Mouse (Mus musculus) left cerebral cortex, postnatal 14 days (tissue): ENCODE measurements at regions not wholly inside any gene's neighbourhood (a gene's known extent, or its start where the extent isn't known, plus 50 kb on each side); places are given as distances from the start of the nearest gene placed in this dataset.
"Not testable (repeated sequence)": the region's sequence is repeated elsewhere in the genome, so short reads cannot be mapped to it uniquely, and the experiment has no call there.

Experiments
- DNase-seq, 2 experiments: peaks; one replicate each; pipeline ENCODE4 v3.0.0; 2021 to 2022; ENCODE audit warnings: low spot score in 2 of 2, mixed read lengths in 1 of 2
- intact Hi-C: fragments of 180-260 bp; cut with DNase I; formaldehyde crosslinking; loops from one replicate; pipeline ENCODE4 v1.15.1; 2025

DNA sequence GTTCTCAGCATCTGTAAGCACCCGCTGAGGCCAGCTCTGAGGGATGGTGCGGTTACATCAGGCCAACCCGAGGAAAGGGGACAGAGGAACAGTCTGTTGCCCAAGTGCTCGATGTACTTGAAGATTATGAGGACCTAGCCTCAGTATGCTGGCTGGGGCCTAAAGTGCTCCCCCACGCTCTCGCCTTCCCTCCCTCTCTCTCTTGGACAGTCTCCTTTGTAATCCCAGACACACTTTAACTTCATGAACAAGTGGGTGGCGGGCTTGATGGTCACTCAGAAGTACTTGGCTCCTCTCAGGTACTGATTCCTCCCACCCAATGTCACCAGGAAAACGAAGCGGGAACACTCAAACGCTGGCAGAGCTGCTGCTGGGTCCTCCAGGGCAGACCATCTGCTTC, 93.1 kb downstream of the Vcpkmt start:
- intact Hi-C loops: no loop called here
- no peak for DNase-seq

DNA sequence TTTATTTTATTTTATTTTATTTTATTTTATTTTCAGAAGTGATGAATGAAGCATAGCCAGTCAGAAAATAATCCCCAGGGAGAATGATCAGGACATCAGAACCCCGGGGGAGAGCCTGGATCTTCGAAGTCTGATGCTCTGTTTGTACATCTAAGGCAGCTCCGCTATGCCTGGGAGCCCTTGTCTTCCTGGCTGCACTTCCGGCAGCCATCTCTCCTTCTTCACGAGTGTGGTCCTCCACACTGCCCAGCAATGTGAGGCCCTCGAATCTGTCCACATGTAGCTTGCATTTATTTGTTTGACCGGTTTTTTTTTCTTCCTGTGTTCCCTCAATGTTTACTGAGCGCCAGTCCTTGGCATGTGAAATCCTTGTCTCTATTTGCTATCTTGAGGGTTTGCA, 95.9 kb downstream of the Vcpkmt start:
- DNase-seq: no peak
- intact Hi-C loops: no loop called here

DNA sequence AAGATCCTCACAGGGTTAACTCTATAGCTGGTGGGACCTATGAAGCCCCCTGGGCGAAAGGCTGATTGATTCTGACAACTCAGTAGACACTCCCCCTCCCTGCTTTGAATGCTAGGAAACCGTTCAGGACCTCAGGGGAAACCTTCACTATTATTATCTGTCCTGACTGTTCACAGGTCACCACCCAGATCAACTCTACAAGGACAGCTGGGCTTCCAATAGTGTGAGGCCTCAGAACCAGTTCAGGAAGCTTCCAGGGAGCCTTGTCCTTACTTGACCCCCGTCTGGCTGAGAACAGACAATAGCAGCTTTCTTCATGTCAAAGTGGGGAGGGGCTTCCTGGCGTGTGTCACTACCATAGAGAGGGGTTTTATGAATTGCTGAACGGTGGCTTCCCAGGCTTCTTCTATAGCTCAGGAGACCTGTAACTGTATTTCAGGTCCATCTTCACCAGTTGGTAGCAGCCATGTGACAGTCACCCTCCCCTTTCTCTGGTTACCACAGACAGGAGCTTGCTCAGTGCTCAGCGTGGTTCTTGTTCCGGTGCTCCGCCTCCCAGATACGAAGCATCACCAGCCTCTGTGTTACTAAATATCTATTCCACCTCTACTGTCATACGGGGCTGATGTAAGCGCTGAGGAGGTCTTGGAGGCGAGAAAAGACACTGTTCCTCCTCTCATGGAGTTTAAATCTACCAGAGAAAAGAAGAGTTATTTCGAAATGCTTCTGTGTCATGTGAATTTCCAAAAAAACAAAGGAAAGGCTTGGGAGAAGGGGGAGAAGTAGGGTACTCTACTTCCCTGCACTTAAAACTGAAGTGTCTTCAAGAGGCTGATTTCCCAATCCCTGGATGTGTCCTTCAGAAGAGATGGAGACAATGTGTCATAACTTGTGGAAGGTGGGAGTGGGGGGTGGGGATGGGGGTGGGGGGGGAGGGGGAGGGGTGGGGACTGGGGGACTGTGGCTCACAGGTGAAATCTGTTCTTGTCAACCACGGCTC, 96.9 kb downstream of the Vcpkmt start:
- peak; percentile 34 to 72 for DNase-seq
- intact Hi-C loops: no loop called here

DNA sequence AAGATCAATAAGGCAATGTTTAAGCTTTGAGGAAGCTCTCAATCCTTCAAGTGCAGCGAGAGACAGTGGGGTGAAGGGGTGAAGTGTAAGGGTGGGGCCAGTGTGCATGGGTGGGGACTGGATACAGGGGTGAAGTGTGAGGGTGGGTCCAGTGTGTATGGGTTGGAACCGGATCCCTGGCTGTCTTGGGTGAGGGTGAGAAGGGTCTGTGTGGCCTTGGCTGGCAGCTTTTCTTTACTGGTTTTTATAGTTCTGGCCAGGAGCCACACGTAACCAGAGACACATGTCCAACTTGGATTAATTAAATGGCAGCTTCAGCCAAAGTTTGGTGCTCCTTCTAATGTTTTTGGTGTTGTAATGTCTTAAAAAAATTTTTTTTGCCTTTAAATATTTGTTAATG, 101.4 kb downstream of the Vcpkmt start:
- no peak for DNase-seq
- intact Hi-C loops: no loop called here

DNA sequence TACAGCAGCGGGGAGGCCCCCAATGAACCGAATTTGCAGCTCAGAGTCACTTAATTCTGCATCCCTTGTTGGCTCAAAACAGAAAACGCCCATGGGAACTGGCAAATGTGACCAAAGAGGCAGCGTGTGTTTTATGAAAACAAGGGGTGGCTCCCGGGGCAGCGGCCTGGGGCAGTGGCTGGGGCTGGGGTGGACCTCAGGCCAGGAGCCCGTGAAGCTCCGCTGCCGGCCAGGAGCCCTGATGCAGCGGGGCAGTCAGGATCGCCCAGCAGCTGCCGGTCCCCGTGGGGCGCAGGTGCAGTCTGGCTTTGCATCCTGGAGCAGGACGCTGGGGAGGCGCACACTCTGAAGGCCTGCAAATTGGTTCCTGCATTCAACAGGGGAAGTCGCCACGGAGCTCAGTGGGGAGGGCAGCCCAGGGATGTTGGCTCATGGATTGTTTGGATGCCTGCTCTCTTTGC, 104.4 kb upstream of the Gm9887 start:
- intact Hi-C loops: no loop called here
- DNase-seq: no peak

DNA sequence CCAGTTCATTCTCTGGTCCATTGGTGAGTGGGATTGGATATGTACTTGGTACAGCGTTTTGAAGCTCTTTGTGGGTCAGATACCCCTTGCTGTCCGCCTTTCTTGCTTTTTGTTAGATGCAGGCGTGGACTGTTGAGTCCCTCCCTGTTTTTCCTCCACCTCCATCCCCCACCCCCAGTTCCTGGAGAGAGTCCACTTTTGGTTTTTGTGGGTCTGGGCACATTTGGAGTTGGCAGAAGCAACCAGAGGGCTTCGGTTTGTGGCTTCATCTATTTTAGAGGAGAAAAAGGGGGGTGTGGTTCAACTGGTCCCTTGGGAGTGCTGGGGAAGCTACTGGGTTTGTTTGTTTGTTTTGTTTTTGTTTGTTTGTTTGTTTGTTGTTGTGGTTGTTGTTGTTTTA, 103.9 kb upstream of the Gm9887 start:
- intact Hi-C loops: no loop called here
- no peak for DNase-seq

DNA sequence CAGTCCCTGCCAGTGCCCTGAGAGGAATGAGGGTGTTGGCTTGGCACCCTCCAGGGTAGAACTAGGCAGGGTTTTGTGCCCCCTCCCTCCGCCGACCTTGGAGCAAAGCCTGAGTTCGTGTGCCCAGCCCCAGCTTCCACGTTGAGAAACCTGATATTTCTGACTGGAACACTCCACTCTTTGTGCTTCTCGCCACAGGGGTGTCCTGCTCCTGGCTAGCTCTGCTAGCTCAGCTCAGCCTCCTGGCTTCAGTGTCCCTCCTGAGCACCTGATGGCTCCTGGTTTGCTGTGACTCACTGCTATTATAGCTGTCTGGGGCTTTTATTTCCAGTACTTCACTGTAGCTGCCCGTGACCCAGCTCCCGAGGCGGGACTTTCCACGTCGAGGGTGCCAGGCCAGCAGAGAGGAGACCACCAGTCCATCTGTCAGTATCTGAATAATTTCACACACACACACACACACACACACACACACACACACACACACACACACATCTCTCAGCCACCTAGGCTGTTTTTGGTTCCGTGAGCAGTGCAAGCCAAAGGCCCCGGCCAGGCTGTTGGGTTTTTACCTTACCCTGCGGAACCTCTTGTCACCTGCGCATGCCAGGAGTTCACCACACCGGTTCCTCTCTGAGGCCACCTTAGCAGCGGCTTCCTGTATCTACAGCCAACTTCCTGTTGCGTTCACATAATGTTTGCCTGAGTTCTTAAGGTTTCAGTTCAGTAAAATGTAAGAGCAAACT, 102.8 kb upstream of the Gm9887 start:
- intact Hi-C loops: no loop called here

DNA sequence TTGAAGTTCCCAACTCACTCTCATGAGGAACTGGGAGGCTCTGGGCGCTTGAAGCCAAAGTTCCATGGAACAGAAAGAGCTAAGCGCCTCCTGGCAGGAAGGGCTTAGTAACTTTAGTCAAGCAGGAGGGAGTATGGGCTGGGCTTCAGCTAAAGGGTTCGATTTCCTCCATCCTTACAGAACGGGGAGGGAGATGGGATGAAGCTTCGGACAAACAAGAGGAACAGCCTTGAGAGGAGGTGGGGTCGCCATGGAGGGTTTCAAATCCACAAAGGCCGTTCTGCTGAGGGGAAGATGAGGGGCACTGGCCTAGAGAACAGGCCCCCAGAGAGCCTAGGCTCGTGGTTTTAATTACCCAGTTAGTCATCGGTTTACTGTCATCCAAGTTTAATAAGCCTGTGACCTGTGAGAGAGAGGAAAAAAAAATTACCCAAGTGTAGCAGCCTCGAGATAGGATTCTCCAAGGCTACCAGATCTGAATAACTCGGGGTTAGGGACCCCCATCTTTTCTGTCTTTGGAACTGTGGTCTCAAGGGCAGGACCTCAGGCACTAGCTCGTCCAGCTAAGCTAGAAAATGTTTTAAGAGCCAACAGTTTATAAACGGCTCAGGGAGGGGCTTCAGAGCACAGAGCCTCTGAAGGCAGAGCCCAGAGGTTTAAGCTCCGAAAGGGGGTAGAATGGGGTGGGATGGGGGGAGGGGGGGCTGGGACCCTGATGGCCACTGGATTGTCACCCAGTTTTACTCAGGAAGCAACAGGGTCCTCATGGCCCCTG, 102.1 kb upstream of the Gm9887 start:
- intact Hi-C loops: no loop called here
- DNase-seq: no peak

More for the DNA sequence above, 102.8 kb upstream of the Gm9887 start:
- DNase-seq: no peak

DNA sequence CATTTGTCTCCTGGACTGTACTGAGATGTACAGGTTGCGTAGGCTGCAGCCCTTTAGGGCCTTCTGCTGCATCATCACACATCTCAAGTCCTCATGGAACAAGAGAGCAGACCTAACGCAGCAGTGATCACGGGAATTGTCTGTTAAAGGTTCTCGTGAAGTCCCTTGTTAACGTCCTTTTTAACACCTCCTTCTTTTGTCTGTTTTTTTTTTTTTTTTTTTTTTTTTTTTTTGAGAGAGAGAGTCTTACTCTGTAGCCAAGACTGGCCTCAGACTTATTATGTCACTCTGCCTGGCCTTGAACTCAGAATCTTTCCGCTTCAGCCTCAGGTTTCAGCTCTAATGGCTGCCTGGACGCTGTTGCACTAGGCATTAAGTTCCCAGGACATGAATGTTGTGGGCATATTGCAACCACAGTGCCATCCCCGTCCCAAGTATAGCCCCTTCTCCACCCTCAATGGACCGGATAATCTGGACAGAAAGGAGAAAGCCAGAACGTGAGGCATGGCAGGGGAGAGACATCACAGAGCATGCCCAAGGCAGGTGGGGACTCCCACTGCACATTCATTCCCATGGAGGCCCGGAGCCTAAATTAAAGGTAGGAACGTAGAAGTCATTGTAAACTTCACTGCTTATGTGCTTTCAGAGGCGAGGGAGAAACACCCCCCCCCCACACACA, 101.3 kb upstream of the Gm9887 start:
- no peak for DNase-seq
- intact Hi-C loops: no loop called here

DNA sequence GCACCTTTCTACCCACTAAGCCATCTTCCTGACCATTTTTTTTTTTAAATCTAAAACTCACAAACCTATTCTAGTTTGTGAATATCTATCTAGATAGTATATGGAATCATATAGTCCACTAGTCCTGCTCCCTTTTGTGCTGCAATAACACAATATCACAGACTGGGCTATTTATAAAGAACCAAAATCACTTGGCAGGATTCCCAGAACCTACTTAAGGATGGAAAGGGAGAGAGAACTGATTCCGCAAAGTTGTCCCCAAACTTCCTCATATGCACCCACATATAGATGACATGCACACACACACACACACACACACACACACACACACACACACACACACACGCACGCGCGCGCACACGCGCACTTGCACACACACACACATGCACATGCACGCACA, 100.7 kb upstream of the Gm9887 start:
- peak in 1 of 2 experiments; percentile 73 for DNase-seq
- intact Hi-C loops: no loop called here

DNA sequence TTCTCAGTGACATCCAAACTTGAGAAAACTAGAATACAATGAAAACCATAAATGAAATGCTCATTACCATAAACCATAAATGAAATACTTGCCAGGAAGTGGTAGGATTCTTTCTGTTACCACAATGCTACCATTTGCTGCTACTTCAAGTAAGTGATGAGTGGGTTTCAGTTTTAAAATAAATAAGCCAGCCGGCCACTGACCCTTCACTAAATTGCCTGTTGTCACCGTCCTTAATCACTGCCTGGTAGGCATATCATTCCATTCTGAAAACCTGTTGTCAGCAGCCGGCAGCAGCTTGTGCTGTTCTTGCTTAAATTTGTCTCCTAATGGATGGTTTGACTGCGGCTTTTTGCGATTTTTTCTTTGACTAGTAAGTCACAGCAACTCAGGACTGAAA, 99.6 kb upstream of the Gm9887 start:
- no peak for DNase-seq
- intact Hi-C loops: no loop called here

DNA sequence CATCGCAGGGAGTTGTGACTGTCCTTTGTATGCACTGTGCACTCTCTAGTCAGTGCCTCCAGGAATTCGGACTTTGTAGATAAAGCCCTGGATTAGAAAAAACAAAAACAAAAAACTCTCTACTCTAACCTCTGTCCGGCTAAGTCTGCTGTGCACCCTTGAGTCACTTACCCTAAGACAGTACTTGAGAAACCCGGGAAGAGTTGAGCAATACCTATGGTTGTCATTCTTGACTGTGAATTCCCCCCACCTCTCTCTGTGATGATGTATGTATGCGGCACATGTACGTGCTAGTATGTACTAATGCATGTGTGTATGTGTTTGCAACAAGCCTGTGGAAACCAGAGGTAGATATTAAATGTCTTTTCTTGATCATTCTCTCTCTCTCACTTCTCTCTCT, 96.7 kb upstream of the Gm9887 start:
- intact Hi-C loops: no loop called here
- no peak for DNase-seq

DNA sequence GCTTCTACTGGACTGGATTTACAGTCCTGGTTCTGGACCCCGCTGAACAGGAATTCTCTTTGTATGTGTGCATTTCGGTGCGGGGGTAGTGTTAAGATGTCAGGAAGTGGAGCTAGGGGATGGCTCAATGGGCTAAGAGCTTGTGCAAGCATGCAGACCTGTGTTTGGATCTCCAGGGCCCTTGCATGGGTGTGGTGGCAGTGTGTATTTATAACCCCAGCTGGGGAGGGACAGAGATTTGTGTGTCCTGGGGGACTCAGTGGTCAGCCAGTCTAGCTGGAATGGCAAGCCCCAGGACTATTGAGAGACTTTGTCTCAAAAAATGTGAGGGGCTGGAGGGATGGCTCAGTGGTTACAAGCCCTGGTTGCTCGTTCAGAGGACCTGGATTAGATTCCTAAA, 95.1 kb upstream of the Gm9887 start:
- intact Hi-C loops: no loop called here
- DNase-seq: no peak

DNA sequence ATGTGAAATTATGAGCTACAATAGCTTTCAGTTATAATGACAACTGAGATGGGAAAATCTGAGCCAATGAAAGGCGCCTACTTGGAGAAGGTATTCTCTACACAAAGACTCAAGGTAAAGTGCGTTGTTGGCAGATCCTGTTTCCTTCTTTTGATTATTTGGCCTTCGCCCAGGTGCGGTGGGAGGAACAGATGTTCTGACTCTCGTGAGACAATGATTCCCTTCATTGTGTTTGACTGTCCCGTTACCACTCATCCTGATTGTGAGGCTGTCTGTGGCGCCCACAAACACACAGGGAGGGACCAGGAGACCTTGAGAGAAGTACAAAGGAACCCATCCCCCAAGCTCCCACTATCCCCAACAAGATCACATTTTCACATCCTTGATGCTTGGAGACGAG, 92.6 kb upstream of the Gm9887 start:
- intact Hi-C loops: no loop called here
- no peak for DNase-seq

DNA sequence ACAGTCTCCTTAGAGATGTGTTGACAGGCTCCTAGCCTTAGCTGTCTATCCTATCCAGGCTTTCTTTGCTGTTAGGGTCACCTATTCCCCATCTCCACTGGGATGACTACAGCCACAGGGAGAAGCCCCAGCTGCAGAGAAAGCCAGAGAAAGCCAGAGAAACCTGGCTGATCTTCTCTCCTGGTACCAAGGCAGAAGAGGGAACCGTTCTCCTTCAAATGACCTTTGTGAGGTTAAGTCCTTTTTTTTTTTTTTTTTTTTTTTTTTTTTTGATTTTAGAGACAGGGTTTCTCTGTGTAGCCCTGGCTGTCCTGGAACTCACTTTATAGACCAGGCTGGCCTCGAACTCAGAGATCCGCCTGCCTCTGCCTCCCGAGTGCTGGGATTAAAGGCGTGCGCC, 91.1 kb upstream of the Gm9887 start:
- intact Hi-C loops: not testable (repeated sequence)

DNA sequence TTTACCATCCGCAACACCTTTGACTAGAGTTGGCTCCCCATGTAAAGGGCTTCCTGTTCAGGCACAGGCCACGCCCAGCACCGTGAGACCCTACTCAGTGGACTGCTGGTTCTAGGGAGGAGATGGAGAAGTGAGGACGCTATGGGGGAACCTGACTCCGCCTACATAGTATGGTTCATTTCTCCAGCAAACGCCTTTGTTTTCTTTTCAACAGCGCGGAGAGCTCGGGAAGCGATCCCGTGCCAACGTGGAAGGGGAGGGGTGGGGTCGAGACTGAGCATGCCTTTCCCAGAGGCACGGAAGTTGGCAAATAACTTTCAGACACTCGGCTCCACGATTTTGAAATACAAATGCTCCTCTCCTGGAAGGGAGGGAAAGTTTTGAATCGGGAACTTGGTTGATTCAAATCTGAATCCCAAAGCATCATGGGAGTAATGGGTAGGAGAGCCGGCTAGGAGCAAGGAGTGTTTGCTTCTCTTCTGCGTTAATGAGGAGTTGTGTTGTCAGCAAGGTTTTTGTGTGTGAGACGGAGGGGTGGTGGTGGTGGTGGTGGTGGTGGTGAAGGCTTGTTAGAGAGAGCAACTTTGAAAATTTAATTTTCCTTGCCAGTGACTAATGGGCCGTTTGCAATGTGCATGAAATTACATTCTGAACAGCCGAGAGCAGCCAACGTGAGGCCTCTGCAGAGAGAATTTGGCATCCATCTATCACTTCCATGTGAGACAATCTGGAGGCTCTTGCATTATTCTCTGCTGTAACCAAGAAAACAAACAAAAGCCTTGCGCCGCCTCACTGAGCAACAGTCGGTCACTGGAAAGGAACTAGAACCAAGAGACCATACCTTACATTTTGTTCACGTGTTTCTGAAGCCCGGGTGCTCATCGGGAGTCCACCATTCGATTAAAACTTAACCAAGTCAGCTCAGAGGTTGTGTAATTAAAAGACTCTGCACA, 89.9 kb upstream of the Gm9887 start:
- no peak for DNase-seq
- intact Hi-C loops: no loop called here

More for the DNA sequence above, 91.1 kb upstream of the Gm9887 start:
- not testable (repeated sequence) for DNase-seq

DNA sequence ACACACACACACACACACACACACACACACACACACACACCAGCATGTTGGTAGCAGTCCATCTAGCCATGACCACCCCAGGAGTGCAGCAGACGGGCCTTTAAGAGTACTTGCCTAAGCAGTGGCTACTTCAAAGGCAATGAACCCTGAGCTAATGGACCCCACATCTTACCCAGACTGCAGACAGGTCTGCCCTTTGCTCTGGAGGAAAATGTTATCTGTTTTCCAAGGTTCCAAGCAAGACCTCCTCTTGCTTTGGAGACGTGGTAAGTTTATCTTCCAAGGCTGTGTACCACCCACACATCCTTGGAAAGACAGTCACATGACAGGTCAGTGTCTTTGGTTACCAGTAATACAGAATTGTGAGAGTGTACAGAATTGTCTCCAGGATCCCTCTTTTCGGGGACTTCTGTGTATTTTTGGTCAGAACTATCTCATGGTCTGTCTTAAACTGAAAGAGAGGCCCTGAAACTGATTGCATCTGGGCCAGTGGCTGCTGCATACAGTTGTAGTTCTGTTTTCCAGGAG, 88.4 kb upstream of the Gm9887 start:
- DNase-seq: no peak
- intact Hi-C loops: no loop called here
